Comparison of ENCODE assay signal across 15 mouse cellular contexts in the genomic region with DNA sequence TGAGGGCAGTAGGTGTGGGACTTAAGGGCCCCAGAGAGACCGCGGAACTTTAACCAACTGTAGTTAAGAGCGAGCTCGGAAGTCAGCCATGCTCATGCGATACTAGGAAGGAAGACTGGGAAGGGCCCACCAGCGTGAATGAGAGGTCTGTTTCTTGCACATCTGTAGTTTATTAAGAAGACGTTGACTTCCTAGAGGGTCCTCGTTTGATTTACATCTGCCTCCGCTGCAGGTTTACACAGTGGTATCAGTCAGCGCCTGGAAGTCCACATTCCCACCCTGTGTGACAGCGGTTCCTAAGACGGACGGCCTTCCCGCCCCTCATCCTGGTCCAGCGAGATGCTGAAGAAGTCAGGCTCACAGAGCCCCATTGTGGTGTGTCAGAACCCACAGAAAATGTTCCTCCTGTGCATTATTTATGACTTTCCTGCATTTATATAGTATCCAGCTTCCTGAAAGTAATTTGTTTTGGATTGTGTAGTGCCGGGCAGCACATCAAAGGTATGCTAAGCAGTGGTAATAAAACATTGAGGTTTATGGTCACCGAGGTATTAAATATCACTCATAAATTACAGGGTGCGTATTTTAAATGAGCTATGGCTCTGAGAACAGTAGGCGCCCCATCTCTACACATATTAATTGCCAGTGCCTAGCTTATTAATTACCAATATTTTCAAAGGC.
A peak's percentile ranks its signal among the peaks of the same experiment; 100 is the strongest.
DNase-seq lines count a peak whose midpoint lies in the region; ATAC-seq lines count a peak whose summit lies in the region.
"Had no signal": no experiment of that assay in that cellular context is flagged by ENCODE, and none has a peak within 500 bp of the region (broad histone marks: within the 10 kb centered on the region; RNA-seq: fewer than 3 reads in every experiment).

No protein-coding gene starts in this region.

- intact Hi-C loops in heart, postnatal 25 days (cut with DNase I): no loop called here

- no peaks in the 10 kb centered on the region for H3K36me3 ChIP-seq in kidney, embryonic 15.5 days
- no peaks in the 10 kb centered on the region for H3K36me3 ChIP-seq in embryonic facial prominence, embryonic 10.5 days (replicated peaks)
- H3K36me3 ChIP-seq in limb, embryonic 10.5 days: no peaks in the 10 kb centered on the region
- H3K36me3 ChIP-seq in neural tube, embryonic 13.5 days: no peaks in the 10 kb centered on the region
- H3K36me3 ChIP-seq: G1E had no signal

- ATAC-seq in kidney, embryonic 15.5 days (replicated peaks; ENCODE audit: low FRiP score): peak; percentile 82
- ATAC-seq in neural tube, embryonic 13.5 days (ENCODE audit: low read depth): peak; percentile 69
- ATAC-seq in cerebellum, adult (ENCODE audit: insufficient number of reproducible peaks, low FRiP score, low TSS enrichment): no peak

- H3K9ac ChIP-seq in kidney, embryonic 15.5 days: no peak overlapping the region
- H3K9ac ChIP-seq in neural tube, embryonic 13.5 days: no peak overlapping the region

- peaks cover 13% of the 10 kb centered on the region for H3K4me1 ChIP-seq in kidney, embryonic 15.5 days
- peaks cover 18% of the 10 kb centered on the region for H3K4me1 ChIP-seq in embryonic facial prominence, embryonic 10.5 days
- peaks cover 36% of the 10 kb centered on the region for H3K4me1 ChIP-seq in limb, embryonic 10.5 days
- peaks cover 6% of the 10 kb centered on the region for H3K4me1 ChIP-seq in neural tube, embryonic 13.5 days (replicated peaks)

- H3K27ac ChIP-seq in kidney, embryonic 15.5 days: 0 out of 2 replicates have a peak overlapping the region, but pooled peaks have one; percentile 0
- H3K27ac ChIP-seq in embryonic facial prominence, embryonic 10.5 days (replicated peaks): peak overlapping the region; percentile 67
- H3K27ac ChIP-seq in limb, embryonic 10.5 days: peak overlapping the region; percentile 74
- no peak overlapping the region for H3K27ac ChIP-seq in neural tube, embryonic 13.5 days (replicated peaks)

- WGBS in kidney, embryonic 15.5 days: 16% methylated on average over 19 of the region's 19 CpGs
- WGBS in embryonic facial prominence, embryonic 10.5 days: 49% methylated on average over 19 of the region's 19 CpGs
- 17% methylated on average over 19 of the region's 19 CpGs for WGBS in limb, embryonic 10.5 days
- WGBS in neural tube, embryonic 13.5 days: 47% methylated on average over 19 of the region's 19 CpGs

- H3K9me3 ChIP-seq in kidney, embryonic 15.5 days (replicated peaks): no peaks in the 10 kb centered on the region
- no peaks in the 10 kb centered on the region for H3K9me3 ChIP-seq in embryonic facial prominence, embryonic 10.5 days
- no peaks in the 10 kb centered on the region for H3K9me3 ChIP-seq in limb, embryonic 10.5 days (replicated peaks)
- H3K9me3 ChIP-seq in neural tube, embryonic 13.5 days: no peaks in the 10 kb centered on the region

- 0 out of 2 replicates have a peak, but pooled peaks cover 3% of the 10 kb centered on the region for H3K27me3 ChIP-seq in kidney, embryonic 15.5 days
- no peaks in the 10 kb centered on the region for H3K27me3 ChIP-seq in embryonic facial prominence, embryonic 10.5 days (replicated peaks; ENCODE audit: low read depth, poor library complexity, severe bottlenecking)
- no peaks in the 10 kb centered on the region for H3K27me3 ChIP-seq in limb, embryonic 10.5 days (ENCODE audit: low read depth, poor library complexity, severe bottlenecking)
- H3K27me3 ChIP-seq in neural tube, embryonic 13.5 days: no peaks in the 10 kb centered on the region

- no peak for DNase-seq in kidney, adult 9 months
- peak; percentile 62 for DNase-seq in embryonic facial prominence, embryonic 10.5 days (ENCODE audit: low spot score)
- DNase-seq in limb, embryonic 10.5 days (ENCODE audit: low spot score): peak; percentile 78
- no peak for DNase-seq in cerebellum, postnatal 36 days
- no peak for DNase-seq in heart, postnatal 25 days (ENCODE audit: low spot score)
- DNase-seq: adrenal gland, postnatal 10 days; cerebellum, postnatal 10 days; heart, postnatal 36 days; kidney, adult 11 months; right cerebral cortex, postnatal 4 days; thymus, adult 2 months had no signal

- no peak overlapping the region for H3K4me3 ChIP-seq in kidney, embryonic 15.5 days (replicated peaks)
- 0 out of 2 replicates have a peak overlapping the region, but pooled peaks have one; percentile 3 for H3K4me3 ChIP-seq in embryonic facial prominence, embryonic 10.5 days
- peak overlapping the region; percentile 35 for H3K4me3 ChIP-seq in limb, embryonic 10.5 days
- H3K4me3 ChIP-seq in neural tube, embryonic 13.5 days: no peak overlapping the region

- H3K4me2 ChIP-seq in kidney, embryonic 15.5 days: peak overlapping the region; percentile 4
- no peak overlapping the region for H3K4me2 ChIP-seq in neural tube, embryonic 13.5 days

Comparison
In these comparisons a context has a peak if more than half of its experiments do, and no peak if none do; other contexts are left out.
1. H3K4me3 ChIP-seq: peak in embryonic facial prominence, embryonic 10.5 days (single experiment) and limb, embryonic 10.5 days (single experiment); none in kidney, embryonic 15.5 days (single experiment) and neural tube, embryonic 13.5 days (single experiment).
2. DNase-seq: peak in embryonic facial prominence, embryonic 10.5 days (single experiment) and limb, embryonic 10.5 days (single experiment); none in kidney, adult 9 months (single experiment), cerebellum, postnatal 36 days (0 of 2) and heart, postnatal 25 days (single experiment).